Mouse (Mus musculus): Measurements from ENCODE around the gene Asb15. TPM values are rescaled to one million over a fixed set of nuclear protein-coding genes. Genes with fewer than 3 reads are reported as not detected.

The Asb15 gene
- polyA plus RNA-seq, 1 experiment from 2014 or later, result not detected

DNA sequence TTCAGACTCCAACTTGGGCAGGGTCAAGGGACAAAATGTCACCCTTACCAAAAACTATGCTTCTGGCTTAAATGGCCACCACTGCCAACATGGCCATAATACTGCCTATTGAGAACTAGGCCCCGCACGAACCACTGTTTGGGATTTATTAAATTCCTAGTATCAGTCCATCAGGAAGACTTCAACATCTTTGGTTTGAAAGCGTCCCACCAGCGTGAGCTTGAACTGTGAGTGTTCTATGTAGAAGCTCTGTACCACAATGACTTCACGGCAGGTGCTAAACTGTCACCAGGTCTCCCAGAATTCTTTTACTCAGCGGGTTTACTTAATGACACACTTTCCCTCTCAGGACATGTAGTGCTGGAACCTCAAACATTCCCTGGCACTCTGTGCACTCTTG, 85.4 kb downstream of the Asb15 start:
- ATAC-seq, result no peak
- Histone ChIP-seq H3K27me3 (no peaks in the 10 kb centered on the region), H3K9ac (no peak overlapping the region), H3K36me3 (ENCODE audit: poor library complexity, severe bottlenecking) (peaks cover 50% of the 10 kb centered on the region), H3K4me1 (no peaks in the 10 kb centered on the region), H3K4me3 (no peak overlapping the region), H3K4me2 (no peak overlapping the region), H3K9me3 (replicated peaks) (no peaks in the 10 kb centered on the region), H3K27ac (no peak overlapping the region)
- WGBS, result 96% methylated on average over 6 of the region's 6 CpGs

DNA sequence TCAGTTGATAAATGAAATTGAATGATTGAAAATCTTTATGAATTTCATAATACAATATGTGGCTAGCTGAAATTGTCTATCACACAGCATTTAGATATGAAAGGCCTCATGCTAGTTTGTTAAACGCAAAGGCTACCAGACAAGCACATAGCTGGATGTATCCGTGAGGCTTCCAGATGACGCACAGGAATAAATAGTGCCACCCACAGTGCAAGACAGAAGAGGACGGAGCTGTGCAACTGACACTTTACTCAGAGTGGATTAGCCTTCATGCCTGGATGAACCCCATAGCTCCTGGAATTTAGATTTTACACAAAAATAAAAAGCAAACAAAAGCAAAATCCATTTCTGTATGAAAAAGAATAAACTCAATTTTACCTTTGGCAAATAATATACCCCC, 86.0 kb downstream of the Asb15 start:
- Histone ChIP-seq H3K4me3 (no peak overlapping the region), H3K9me3 (replicated peaks) (no peaks in the 10 kb centered on the region), H3K27ac (no peak overlapping the region), H3K4me1 (no peaks in the 10 kb centered on the region), H3K9ac (no peak overlapping the region), H3K27me3 (no peaks in the 10 kb centered on the region), H3K36me3 (ENCODE audit: poor library complexity, severe bottlenecking) (peaks cover 50% of the 10 kb centered on the region), H3K4me2 (no peak overlapping the region)
- 30% methylated on average over 4 of the region's 4 CpGs for WGBS
- ATAC-seq, result no peak

DNA sequence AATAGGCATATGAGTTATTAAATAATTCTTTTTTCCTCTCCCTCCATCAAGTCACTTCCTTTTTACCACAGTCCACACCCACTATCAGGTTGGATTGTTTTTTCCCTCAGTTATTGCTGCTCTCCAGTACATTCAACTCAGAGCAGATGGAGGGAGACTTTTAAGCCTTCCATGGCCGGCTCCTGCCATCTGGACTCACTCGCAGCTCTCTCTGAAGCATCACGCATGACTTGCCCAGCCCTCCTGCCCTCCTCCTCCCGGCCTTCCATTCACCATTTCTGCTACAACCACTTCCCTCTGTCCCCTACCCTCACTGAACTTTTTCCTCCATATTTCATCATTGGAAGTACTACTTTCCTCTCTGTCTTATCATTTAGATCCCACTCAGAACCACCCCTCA, 88.8 kb downstream of the Asb15 start:
- 72% methylated on average over 4 of the region's 4 CpGs for WGBS
- H3K4me1 ChIP-seq, result no peaks in the 10 kb centered on the region
- H3K27me3 ChIP-seq, result no peaks in the 10 kb centered on the region
- no peak overlapping the region for H3K4me3 ChIP-seq
- H3K9ac ChIP-seq, result no peak overlapping the region
- H3K9me3 ChIP-seq (replicated peaks), result no peaks in the 10 kb centered on the region
- no peak overlapping the region for H3K27ac ChIP-seq
- H3K4me2 ChIP-seq, result no peak overlapping the region
- no peak for ATAC-seq
- H3K36me3 ChIP-seq (ENCODE audit: poor library complexity, severe bottlenecking), result peaks cover 56% of the 10 kb centered on the region

GRCm38 (mm10) chr6:24619285-24620045, 91.5 kb downstream of the Asb15 start:
- WGBS, result 70% methylated on average over 5 of the region's 6 CpGs
- no peak overlapping the region for H3K4me3 ChIP-seq
- no peak overlapping the region for H3K27ac ChIP-seq
- no peak overlapping the region for H3K4me2 ChIP-seq
- no peaks in the 10 kb centered on the region for H3K27me3 ChIP-seq
- no peaks in the 10 kb centered on the region for H3K4me1 ChIP-seq
- peaks cover 47% of the 10 kb centered on the region for H3K36me3 ChIP-seq (ENCODE audit: poor library complexity, severe bottlenecking)
- ATAC-seq, result peak; percentile 50; the same call in 1 of the 2 replicates
- no peaks in the 10 kb centered on the region for H3K9me3 ChIP-seq (replicated peaks)
- H3K9ac ChIP-seq, result no peak overlapping the region

- Histone ChIP-seq H3K4me1 (no peaks in the 10 kb centered on the region), H3K9me3 (replicated peaks) (no peaks in the 10 kb centered on the region), H3K27ac (no peak overlapping the region), H3K36me3 (ENCODE audit: poor library complexity, severe bottlenecking) (peaks cover 40% of the 10 kb centered on the region), H3K4me3 (no peak overlapping the region), H3K4me2 (no peak overlapping the region), H3K27me3 (no peaks in the 10 kb centered on the region), H3K9ac (no peak overlapping the region)
- WGBS, result 81% methylated on average over 2 of the region's 2 CpGs
- ATAC-seq, result no peak
Observed at GRCm38 (mm10) chr6:24620936-24621335, 93.0 kb downstream of the Asb15 start.

- Histone ChIP-seq H3K9me3 (replicated peaks) (no peaks in the 10 kb centered on the region), H3K9ac (no peak overlapping the region), H3K4me2 (no peak overlapping the region), H3K4me1 (no peaks in the 10 kb centered on the region), H3K27ac (no peak overlapping the region), H3K27me3 (no peaks in the 10 kb centered on the region), H3K36me3 (ENCODE audit: poor library complexity, severe bottlenecking) (peaks cover 35% of the 10 kb centered on the region), H3K4me3 (no peak overlapping the region)
- ATAC-seq, result no peak
- 87% methylated on average over 2 of the region's 2 CpGs for WGBS
Observed at GRCm38 (mm10) chr6:24622098-24622497, 94.2 kb downstream of the Asb15 start.

Other genes starting within 250 kb of the Asb15 start
- gene Iqub, start 13.1 kb upstream of the Asb15 start, polyA plus RNA-seq (2015; fragmentation: Nextera tagmentation; extraction: Ambion mirVana), result 0.80 and 1.5 TPM in 2 replicates
- 316 and 362 TPM in 2 replicates for gene Ndufa5, start 131 bp upstream of the Asb15 start, polyA plus RNA-seq (2015; fragmentation: Nextera tagmentation; extraction: Ambion mirVana)
- gene Lmod2, start 69.6 kb downstream of the Asb15 start, polyA plus RNA-seq (2015; fragmentation: Nextera tagmentation; extraction: Ambion mirVana), result not detected in 2 replicates
- gene Wasl, start 136.9 kb downstream of the Asb15 start, polyA plus RNA-seq (2015; fragmentation: Nextera tagmentation; extraction: Ambion mirVana), result 70.8 and 76.9 TPM in 2 replicates
- not detected in 2 replicates for gene Hyal6, start 205.1 kb downstream of the Asb15 start, polyA plus RNA-seq (2015; fragmentation: Nextera tagmentation; extraction: Ambion mirVana)
- gene Hyal4, start 220.2 kb downstream of the Asb15 start, polyA plus RNA-seq (2015; fragmentation: Nextera tagmentation; extraction: Ambion mirVana), result not detected in 2 replicates